Mouse (Mus musculus) lung, embryonic 14.5 days (tissue): ENCODE data around the gene Cmya5. TPM values are rescaled to one million over a fixed set of nuclear protein-coding genes. Genes with fewer than 3 reads are reported as not detected.

Experiments
- ATAC-seq: fragments of 200-750 bp; cut with Nextera tagmentation; 2 replicates; pipeline ENCODE4 v1.8.0; 2017; ENCODE audit warnings: mild to moderate bottlenecking, moderate TSS enrichment, moderate library complexity; ENCODE audit not compliant: insufficient read depth
- DNase-seq: peaks from one replicate; pipeline ENCODE4 v3.0.0-alpha.2; 2015
- H3K27ac ChIP-seq: fragments of 300-500 bp; sonication (generic); 2 replicates; pipeline ENCODE4 v1.5.1; 2014; ENCODE audit warnings: low read depth, mild to moderate bottlenecking, moderate library complexity
- H3K27me3 ChIP-seq: fragments of 300-500 bp; sonication (generic); 2 replicates; pipeline ENCODE4 v1.6.1; 2014; ENCODE audit warnings: low read length, control low read depth; ENCODE audit not compliant: insufficient read depth
- H3K36me3 ChIP-seq: fragments of 300-500 bp; sonication (generic); 2 replicates; pipeline ENCODE4 v1.6.1; 2014; ENCODE audit warnings: control low read depth; ENCODE audit not compliant: insufficient read depth
- H3K4me1 ChIP-seq: fragments of 300-500 bp; sonication (generic); 2 replicates; pipeline ENCODE4 v1.6.1; 2014; ENCODE audit warnings: antibody characterized with exemption, control low read depth; ENCODE audit not compliant: insufficient read depth
- H3K4me2 ChIP-seq: fragments of 300-500 bp; sonication (generic); 2 replicates; pipeline ENCODE4 v1.6.1; 2014; ENCODE audit warnings: mild to moderate bottlenecking
- H3K4me3 ChIP-seq: fragments of 300-500 bp; sonication (generic); 2 replicates; pipeline ENCODE4 v1.5.1; 2014; ENCODE audit warnings: low read depth, low read length
- H3K9ac ChIP-seq: fragments of 300-500 bp; sonication (generic); 2 replicates; pipeline ENCODE4 v1.6.1; 2014
- H3K9me3 ChIP-seq: fragments of 300-500 bp; sonication (generic); 2 replicates; pipeline ENCODE4 v1.6.1; 2016; ENCODE audit warnings: low read depth, low read length, control low read depth
- CTCF ChIP-seq: IDR thresholded peaks from 2 replicates; pipeline ENCODE4 v1.5.1; 2016; ENCODE audit warnings: antibody characterized with exemption, low read depth
- WGBS: fragments of 180-500 bp; shearing (Covaris S2); extraction: QIAGEN DNeasy Blood & Tissue Kit; methylation state at CpG from one replicate; pipeline ENCODE4 v1.1.7; 2014; 5-methylcytosine and 5-hydroxymethylcytosine counted together
- polyA plus RNA-seq: library from polyadenylated mRNA; unstranded; fragments of >200 nt; fragmentation: Nextera tagmentation; extraction: Ambion mirVana; gene quantifications from 2 replicates; pipeline ENCODE4 v1.2.1, GENCODE M21; 2014

The Cmya5 gene
- polyA plus RNA-seq, 1 experiment from 2014 or later: 0.38 TPM

GRCm38 (mm10) chr13:93179522-93179921 lies 35.0 kb upstream of the Cmya5 start:
- Histone ChIP-seq H3K4me3 (no peak overlapping the region), H3K4me1 (no peaks in the 10 kb centered on the region), H3K36me3 (peaks cover 54% of the 10 kb centered on the region), H3K27ac (no peak overlapping the region), H3K4me2 (no peak overlapping the region), H3K27me3 (no peaks in the 10 kb centered on the region), H3K9ac (no peak overlapping the region), H3K9me3 (no peaks in the 10 kb centered on the region)
- no peak for TF ChIP-seq CTCF
- WGBS: 87% methylated on average over 2 of the region's 2 CpGs
- DNase-seq: no peak
- no peak for ATAC-seq

GRCm38 (mm10) chr13:93177571-93177970 lies 33.0 kb upstream of the Cmya5 start:
- H3K36me3 ChIP-seq: peaks cover 49% of the 10 kb centered on the region
- H3K9me3 ChIP-seq: no peaks in the 10 kb centered on the region

GRCm38 (mm10) chr13:93163303-93163702 lies 18.8 kb upstream of the Cmya5 start:
- no peaks in the 10 kb centered on the region for H3K9me3 ChIP-seq
- no peaks in the 10 kb centered on the region for H3K4me1 ChIP-seq
- peaks cover 45% of the 10 kb centered on the region for H3K36me3 ChIP-seq
- H3K9ac ChIP-seq: no peak overlapping the region
- WGBS: 93% methylated on average over 4 of the region's 4 CpGs
- no peak for TF ChIP-seq CTCF
- no peak overlapping the region for H3K4me3 ChIP-seq
- H3K4me2 ChIP-seq: no peak overlapping the region
- DNase-seq (no peak), ATAC-seq (no peak)
- no peak overlapping the region for H3K27ac ChIP-seq
- no peaks in the 10 kb centered on the region for H3K27me3 ChIP-seq

More at GRCm38 (mm10) chr13:93177571-93177970, 33.0 kb upstream of the Cmya5 start:
- TF ChIP-seq CTCF: no peak
- Histone ChIP-seq H3K4me3 (no peak overlapping the region), H3K27me3 (no peaks in the 10 kb centered on the region), H3K4me2 (no peak overlapping the region), H3K9ac (no peak overlapping the region), H3K4me1 (no peaks in the 10 kb centered on the region), H3K27ac (no peak overlapping the region)
- DNase-seq: no peak
- ATAC-seq: no peak

GRCm38 (mm10) chr13:93162456-93162855 lies 17.9 kb upstream of the Cmya5 start:
- no peaks in the 10 kb centered on the region for H3K9me3 ChIP-seq
- no peaks in the 10 kb centered on the region for H3K27me3 ChIP-seq
- DNase-seq: no peak
- no peak overlapping the region for H3K9ac ChIP-seq
- no peak overlapping the region for H3K4me3 ChIP-seq
- no peak for TF ChIP-seq CTCF
- no peaks in the 10 kb centered on the region for H3K4me1 ChIP-seq
- no peak overlapping the region for H3K27ac ChIP-seq
- peaks cover 44% of the 10 kb centered on the region for H3K36me3 ChIP-seq
- no peak overlapping the region for H3K4me2 ChIP-seq
- no peak for ATAC-seq

- no peak overlapping the region for H3K27ac ChIP-seq
- no peaks in the 10 kb centered on the region for H3K27me3 ChIP-seq
- TF ChIP-seq CTCF: no peak
- WGBS: 89% methylated on average over 6 of the region's 6 CpGs
- DNase-seq (no peak), ATAC-seq (no peak)
- no peak overlapping the region for H3K9ac ChIP-seq
- peaks cover 36% of the 10 kb centered on the region for H3K36me3 ChIP-seq
- H3K4me1 ChIP-seq: no peaks in the 10 kb centered on the region
- H3K4me3 ChIP-seq: no peak overlapping the region
- H3K4me2 ChIP-seq: no peak overlapping the region
- H3K9me3 ChIP-seq: no peaks in the 10 kb centered on the region
Measured at GRCm38 (mm10) chr13:93158261-93158660, 13.7 kb upstream of the Cmya5 start.

- no peak overlapping the region for H3K4me3 ChIP-seq
- no peaks in the 10 kb centered on the region for H3K4me1 ChIP-seq
- no peak overlapping the region for H3K4me2 ChIP-seq
- TF ChIP-seq CTCF: no peak
- H3K36me3 ChIP-seq: peaks cover 45% of the 10 kb centered on the region
- WGBS: 85% methylated on average over 1 of the region's 1 CpGs
- no peak overlapping the region for H3K27ac ChIP-seq
- H3K9me3 ChIP-seq: no peaks in the 10 kb centered on the region
- ATAC-seq: no peak
- H3K27me3 ChIP-seq: no peaks in the 10 kb centered on the region
- no peak overlapping the region for H3K9ac ChIP-seq
- no peak for DNase-seq
Measured at GRCm38 (mm10) chr13:93153280-93153679, 8.8 kb upstream of the Cmya5 start.

GRCm38 (mm10) chr13:93143819-93144283 lies 673 bp downstream of the Cmya5 start:
- no peaks in the 10 kb centered on the region for H3K27me3 ChIP-seq
- H3K4me2 ChIP-seq: peak overlapping the region; percentile 89
- peak overlapping the region; percentile 56 for H3K9ac ChIP-seq
- no peak for TF ChIP-seq CTCF
- H3K27ac ChIP-seq: peak overlapping the region; percentile 90
- peak; percentile 37 for DNase-seq
- H3K4me3 ChIP-seq: peak overlapping the region; percentile 45
- 8% methylated on average over 11 of the region's 11 CpGs for WGBS
- H3K4me1 ChIP-seq: peaks cover 5% of the 10 kb centered on the region
- H3K36me3 ChIP-seq: peaks cover 5% of the 10 kb centered on the region; the same call in 1 of the 2 replicates
- peak; percentile 44 for ATAC-seq
- no peaks in the 10 kb centered on the region for H3K9me3 ChIP-seq

- no peak overlapping the region for H3K4me2 ChIP-seq
- H3K36me3 ChIP-seq: no peaks in the 10 kb centered on the region
- H3K9ac ChIP-seq: no peak overlapping the region
- H3K27ac ChIP-seq: no peak overlapping the region
- WGBS: 90% methylated on average over 6 of the region's 6 CpGs
- no peak overlapping the region for H3K4me3 ChIP-seq
- H3K9me3 ChIP-seq: no peaks in the 10 kb centered on the region
- peaks cover 5% of the 10 kb centered on the region for H3K4me1 ChIP-seq
- DNase-seq (no peak), ATAC-seq (no peak)
- H3K27me3 ChIP-seq: no peaks in the 10 kb centered on the region
- no peak for TF ChIP-seq CTCF
Measured at GRCm38 (mm10) chr13:93141184-93141583, 3.3 kb downstream of the Cmya5 start.
